Mouse (Mus musculus): Measurements from ENCODE around the gene Chmp5. TPM values are rescaled to one million over a fixed set of nuclear protein-coding genes. Genes with fewer than 3 reads are reported as not detected.

Gene Chmp5
- polyA plus RNA-seq, 1 experiment from 2014 or later = 110 TPM

DNA sequence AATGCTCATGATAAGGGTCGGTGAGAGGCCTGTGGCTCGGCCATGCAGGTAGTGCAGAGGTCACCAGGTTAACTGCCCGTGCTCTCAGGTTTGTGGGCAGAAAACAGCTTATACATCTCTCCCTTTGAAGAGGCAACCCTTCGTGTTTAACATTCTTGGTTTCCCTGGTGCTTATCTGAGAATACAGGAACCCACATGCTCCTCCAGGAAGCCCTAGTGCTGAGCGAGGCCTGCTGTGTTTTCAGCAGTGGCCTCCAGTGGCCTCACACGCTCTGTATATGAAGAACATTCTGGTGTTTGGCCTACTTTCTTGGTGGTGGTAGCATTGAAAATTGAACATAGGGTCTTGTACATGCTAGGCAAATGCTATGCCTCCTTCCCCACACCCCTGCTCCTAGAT lies 7.7 kb downstream of the Chmp5 start:
- no peak overlapping the region for H3K9ac ChIP-seq
- ATAC-seq = no peak
- H3K4me2 ChIP-seq (replicated peaks) = no peak overlapping the region
- H3K9me3 ChIP-seq = no peaks in the 10 kb centered on the region
- H3K27me3 ChIP-seq (replicated peaks) = no peaks in the 10 kb centered on the region
- no peaks in the 10 kb centered on the region for H3K4me1 ChIP-seq (replicated peaks)
- H3K36me3 ChIP-seq = peaks cover 42% of the 10 kb centered on the region
- 78% methylated on average over 6 of the region's 6 CpGs for WGBS
- no peak overlapping the region for H3K27ac ChIP-seq
- no peak overlapping the region for H3K4me3 ChIP-seq (replicated peaks)

DNA sequence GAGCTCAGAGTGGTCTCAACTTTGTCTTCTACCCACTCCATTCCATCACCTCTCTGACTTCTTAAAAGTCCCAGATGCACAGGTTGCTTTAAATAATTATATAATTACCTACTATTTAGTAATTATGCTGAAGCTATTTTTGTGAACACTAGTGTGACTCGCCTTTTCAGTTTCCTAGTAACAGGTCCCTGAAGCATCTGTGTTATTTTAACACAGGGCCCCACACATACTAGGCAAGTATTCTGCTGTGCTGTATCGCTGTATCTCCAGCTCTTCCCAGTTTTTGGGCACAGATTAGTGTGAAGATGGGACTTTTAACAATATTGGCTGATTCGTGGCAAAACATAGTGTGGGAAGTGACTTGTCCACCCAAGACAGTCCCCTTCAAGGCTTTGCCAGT lies 15.3 kb downstream of the Chmp5 start:
- Histone ChIP-seq H3K4me2 (replicated peaks) (no peak overlapping the region), H3K27ac (no peak overlapping the region), H3K27me3 (replicated peaks) (no peaks in the 10 kb centered on the region), H3K9ac (no peak overlapping the region), H3K9me3 (no peaks in the 10 kb centered on the region), H3K36me3 (peaks cover 41% of the 10 kb centered on the region), H3K4me3 (replicated peaks) (no peak overlapping the region), H3K4me1 (replicated peaks) (no peaks in the 10 kb centered on the region)
- ATAC-seq = no peak
- WGBS = 92% methylated on average over 3 of the region's 3 CpGs

DNA sequence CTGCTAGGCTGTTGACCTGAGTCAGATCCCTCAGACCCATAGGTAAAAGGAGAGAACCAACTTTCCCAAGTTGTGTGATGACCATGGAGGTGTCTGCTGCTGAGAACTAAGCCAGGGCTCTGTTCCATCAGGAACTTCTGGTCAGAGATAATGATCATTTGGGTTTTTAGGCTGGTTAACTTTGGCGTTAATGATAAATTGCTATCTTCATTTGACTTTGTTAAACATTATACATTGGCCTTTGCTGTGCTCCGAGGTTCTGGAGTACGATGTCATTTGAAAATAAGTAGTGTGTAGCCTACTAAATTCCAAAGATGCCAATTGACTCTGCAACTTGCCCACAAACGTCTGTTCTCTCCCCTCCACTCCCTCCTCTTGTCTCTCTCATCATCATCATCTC lies 21.0 kb downstream of the Chmp5 start:
- Histone ChIP-seq H3K27ac (no peak overlapping the region), H3K9me3 (no peaks in the 10 kb centered on the region), H3K27me3 (replicated peaks) (no peaks in the 10 kb centered on the region), H3K4me2 (replicated peaks) (no peak overlapping the region), H3K9ac (no peak overlapping the region), H3K4me1 (replicated peaks) (peaks cover 5% of the 10 kb centered on the region), H3K4me3 (replicated peaks) (no peak overlapping the region), H3K36me3 (peaks cover 12% of the 10 kb centered on the region)
- 58% methylated on average over 4 of the region's 4 CpGs for WGBS
- ATAC-seq = no peak

DNA sequence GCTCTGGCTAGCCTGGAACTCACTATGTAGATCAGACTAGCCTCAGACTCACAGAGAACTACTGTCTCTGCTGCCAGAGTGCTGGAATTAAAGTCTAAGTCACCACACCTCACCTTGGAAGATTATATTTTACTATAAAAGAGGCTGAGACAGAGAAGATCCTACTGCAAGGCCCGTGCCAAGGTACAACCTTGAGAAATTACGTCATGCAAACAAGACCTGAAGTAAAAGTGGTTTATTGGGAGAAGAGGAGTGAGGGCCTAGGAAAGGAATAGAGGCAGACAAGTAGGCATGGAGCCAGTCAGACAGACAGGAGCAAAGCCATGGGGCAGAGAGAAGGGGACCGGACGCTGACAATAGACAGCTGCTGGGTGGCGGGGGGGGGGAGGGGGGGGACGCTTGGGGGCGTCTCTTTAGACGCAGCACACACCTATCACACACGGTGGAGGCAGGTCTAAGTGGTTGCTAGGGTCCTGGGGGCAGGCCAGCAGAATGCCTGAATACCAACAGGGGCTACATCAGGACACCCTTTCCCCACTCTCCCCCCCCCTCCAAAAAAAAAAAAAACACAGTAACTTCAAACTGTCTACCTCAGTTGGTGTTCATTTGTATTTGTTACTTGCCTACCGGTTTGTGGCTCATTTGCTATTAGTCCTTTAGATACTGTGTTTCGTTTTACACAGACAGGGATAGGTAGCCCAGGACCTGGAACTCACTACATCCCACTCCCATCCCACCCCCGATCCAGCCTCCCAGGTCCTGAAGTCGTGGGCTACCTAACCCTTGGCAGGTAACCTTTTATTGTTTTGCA lies 21.8 kb downstream of the Chmp5 start:
- H3K4me1 ChIP-seq (replicated peaks) = peaks cover 5% of the 10 kb centered on the region
- H3K9ac ChIP-seq = peak overlapping the region; percentile 88
- no peaks in the 10 kb centered on the region for H3K27me3 ChIP-seq (replicated peaks)
- H3K4me2 ChIP-seq (replicated peaks) = peak overlapping the region; percentile 61
- H3K36me3 ChIP-seq = peaks cover 12% of the 10 kb centered on the region
- H3K27ac ChIP-seq = peak overlapping the region; percentile 91
- peak overlapping the region; percentile 77 for H3K4me3 ChIP-seq (replicated peaks)
- WGBS = 8% methylated on average over 12 of the region's 13 CpGs
- peak; percentile 36 for ATAC-seq
- H3K9me3 ChIP-seq = no peaks in the 10 kb centered on the region

DNA sequence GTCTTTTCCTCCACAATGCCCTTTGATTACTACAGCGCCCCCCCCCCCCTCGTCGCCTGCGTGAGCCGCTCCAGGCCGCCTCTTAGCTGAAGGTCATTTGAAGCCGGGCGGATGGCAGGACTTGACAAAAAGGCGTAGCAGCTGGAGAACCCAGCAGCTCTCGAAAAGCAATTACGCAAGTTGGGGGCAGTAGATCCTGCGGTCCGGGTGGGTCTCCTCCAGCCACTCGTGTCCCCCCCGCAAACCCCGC lies 22.3 kb downstream of the Chmp5 start:
- no peaks in the 10 kb centered on the region for H3K9me3 ChIP-seq
- H3K36me3 ChIP-seq = peaks cover 12% of the 10 kb centered on the region
- H3K4me2 ChIP-seq (replicated peaks) = peak overlapping the region; percentile 61
- WGBS = under 1% methylated on average over 16 of the region's 16 CpGs
- ATAC-seq = peak; percentile 65
- H3K9ac ChIP-seq = peak overlapping the region; percentile 88
- H3K4me3 ChIP-seq (replicated peaks) = peak overlapping the region; percentile 77
- peak overlapping the region; percentile 91 for H3K27ac ChIP-seq
- H3K27me3 ChIP-seq (replicated peaks) = no peaks in the 10 kb centered on the region
- peaks cover 5% of the 10 kb centered on the region for H3K4me1 ChIP-seq (replicated peaks)

DNA sequence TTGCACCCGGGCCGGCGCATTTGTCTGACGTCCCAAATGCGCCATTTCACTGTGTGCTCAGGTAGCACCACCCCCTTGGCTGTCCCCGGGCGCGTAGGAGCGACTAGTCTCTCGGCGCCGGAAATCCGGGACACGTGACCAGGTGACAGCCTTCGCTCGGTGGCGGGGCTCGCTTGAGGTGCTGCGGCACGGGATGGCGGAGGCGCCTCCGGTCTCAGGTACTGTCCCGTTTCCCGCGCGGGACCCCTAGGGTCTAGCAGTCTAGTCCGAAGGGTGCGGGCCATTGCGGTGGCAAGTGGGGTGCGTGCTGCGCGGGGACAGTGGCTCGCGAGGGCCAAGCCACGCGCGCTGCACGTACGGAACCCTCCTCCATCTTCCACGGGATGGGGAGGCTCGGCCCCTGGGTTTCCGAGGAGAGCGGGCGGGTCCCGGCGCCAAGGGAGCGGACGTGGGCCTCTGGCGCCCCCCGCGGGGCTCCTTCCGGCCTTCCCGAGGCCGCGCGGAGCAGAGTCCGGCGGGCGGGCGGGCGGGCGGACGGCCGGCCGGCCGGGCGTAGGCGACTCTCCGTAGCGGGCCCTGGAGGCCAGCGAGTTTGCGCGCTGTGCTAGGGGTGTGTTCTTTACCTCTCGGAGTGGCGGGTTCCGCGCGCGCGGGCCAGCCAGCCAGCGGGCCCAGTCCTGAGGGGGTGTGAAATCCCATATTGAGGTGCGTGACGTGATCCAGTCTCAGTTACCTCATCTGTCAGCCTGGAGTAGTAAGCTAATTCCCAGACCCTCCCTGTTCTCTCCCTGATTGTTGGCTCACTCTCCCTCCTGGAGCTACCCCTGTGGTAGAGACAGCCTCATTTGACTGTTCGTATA lies 22.9 kb downstream of the Chmp5 start, which contains the start of gene Nfx1:
TSS of gene Nfx1 (plus strand) at position 65 of the 860 bp plus-strand sequence.
- Histone ChIP-seq H3K9me3 (no peaks in the 10 kb centered on the region), H3K4me1 (replicated peaks) (peaks cover 5% of the 10 kb centered on the region), H3K36me3 (peaks cover 8% of the 10 kb centered on the region), H3K4me3 (replicated peaks) (peak within 1 kb of the TSS; percentile 77), H3K27me3 (replicated peaks) (no peaks in the 10 kb centered on the region), H3K4me2 (replicated peaks) (peak within 1 kb of the TSS; percentile 61), H3K27ac (peak within 1 kb of the TSS; percentile 91), H3K9ac (peak within 1 kb of the TSS; percentile 88)
- peak; percentile 97 for ATAC-seq
- under 1% methylated on average over 85 of the region's 85 CpGs for WGBS

DNA sequence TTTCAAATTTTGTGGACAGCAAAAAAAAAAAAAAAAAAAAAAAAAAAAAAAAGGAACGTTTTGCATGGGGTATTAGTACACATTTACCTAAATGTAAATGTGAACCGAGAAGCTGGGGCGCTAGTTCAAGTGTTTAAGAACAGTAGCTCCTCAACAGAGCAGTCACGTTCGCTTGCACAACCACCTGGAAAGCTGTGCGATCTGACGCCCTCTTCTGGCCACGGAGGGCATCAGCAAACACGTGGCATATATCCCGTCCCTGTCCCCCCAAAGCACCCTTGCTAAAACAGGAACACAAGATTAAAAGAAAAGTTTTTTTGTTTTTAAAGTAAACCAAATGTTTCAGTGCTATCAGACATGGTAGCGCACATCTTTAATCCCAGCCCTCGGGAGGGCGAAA lies 23.5 kb downstream of the Chmp5 start:
- peak overlapping the region; percentile 91; the same call in 1 of the 2 replicates for H3K27ac ChIP-seq
- H3K9me3 ChIP-seq = no peaks in the 10 kb centered on the region
- 23% methylated on average over 13 of the region's 13 CpGs for WGBS
- H3K9ac ChIP-seq = peak overlapping the region; percentile 88; the same call in 1 of the 2 replicates
- peak overlapping the region; percentile 61 for H3K4me2 ChIP-seq (replicated peaks)
- peak overlapping the region; percentile 77 for H3K4me3 ChIP-seq (replicated peaks)
- no peak for ATAC-seq
- H3K4me1 ChIP-seq (replicated peaks) = peaks cover 5% of the 10 kb centered on the region
- no peaks in the 10 kb centered on the region for H3K27me3 ChIP-seq (replicated peaks)
- peaks cover 7% of the 10 kb centered on the region; the same call in 1 of the 2 replicates for H3K36me3 ChIP-seq

DNA sequence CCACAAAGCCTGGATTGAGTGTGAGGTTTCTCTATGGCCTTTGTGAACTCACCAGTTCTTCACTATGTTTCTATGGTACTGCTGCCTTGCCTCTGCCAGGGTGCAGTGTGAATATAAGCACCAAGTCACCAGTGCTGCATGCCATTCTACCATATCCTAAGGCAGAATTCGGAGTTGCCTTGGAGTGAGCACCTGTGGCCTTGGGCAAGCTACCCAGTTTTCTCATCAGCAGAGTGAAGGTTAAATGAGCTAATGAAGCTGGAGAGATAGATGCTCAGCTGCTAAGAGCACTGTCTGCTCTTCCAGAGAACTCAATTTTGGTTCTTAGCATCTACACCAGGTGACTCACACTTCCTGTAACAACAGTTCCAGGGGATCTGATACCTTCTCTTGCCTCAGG lies 25.8 kb downstream of the Chmp5 start:
- Histone ChIP-seq H3K36me3 (peaks cover 18% of the 10 kb centered on the region), H3K4me1 (replicated peaks) (peaks cover 5% of the 10 kb centered on the region), H3K9me3 (no peaks in the 10 kb centered on the region), H3K4me3 (replicated peaks) (no peak overlapping the region), H3K27me3 (replicated peaks) (no peaks in the 10 kb centered on the region), H3K9ac (no peak overlapping the region), H3K27ac (no peak overlapping the region), H3K4me2 (replicated peaks) (no peak overlapping the region)
- no peak for ATAC-seq
- 95% methylated on average over 1 of the region's 1 CpGs for WGBS

DNA sequence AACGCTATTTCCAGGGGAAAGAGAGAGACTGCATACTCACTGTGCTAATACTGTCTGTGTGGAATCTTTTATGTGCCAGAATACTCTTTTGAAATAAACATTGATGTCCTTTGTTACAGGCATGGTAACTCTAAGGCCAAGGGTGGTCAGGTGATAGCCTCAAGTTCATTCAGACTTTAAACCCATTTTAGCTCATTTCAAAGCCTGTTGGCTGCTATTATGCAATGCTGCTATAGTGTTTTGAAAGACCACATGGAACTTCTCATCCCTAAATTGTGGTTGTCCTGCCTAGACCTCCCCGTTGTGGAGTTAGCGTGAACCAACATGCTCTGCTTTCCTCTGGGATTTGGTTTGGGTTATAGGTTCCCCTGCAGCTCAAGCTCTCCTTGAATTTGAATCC lies 27.5 kb downstream of the Chmp5 start:
- Histone ChIP-seq H3K36me3 (peaks cover 31% of the 10 kb centered on the region), H3K9ac (no peak overlapping the region), H3K4me1 (replicated peaks) (peaks cover 5% of the 10 kb centered on the region), H3K9me3 (no peaks in the 10 kb centered on the region), H3K4me3 (replicated peaks) (no peak overlapping the region), H3K27me3 (replicated peaks) (no peaks in the 10 kb centered on the region), H3K27ac (no peak overlapping the region), H3K4me2 (replicated peaks) (no peak overlapping the region)
- 89% methylated on average over 3 of the region's 3 CpGs for WGBS
- no peak for ATAC-seq

DNA sequence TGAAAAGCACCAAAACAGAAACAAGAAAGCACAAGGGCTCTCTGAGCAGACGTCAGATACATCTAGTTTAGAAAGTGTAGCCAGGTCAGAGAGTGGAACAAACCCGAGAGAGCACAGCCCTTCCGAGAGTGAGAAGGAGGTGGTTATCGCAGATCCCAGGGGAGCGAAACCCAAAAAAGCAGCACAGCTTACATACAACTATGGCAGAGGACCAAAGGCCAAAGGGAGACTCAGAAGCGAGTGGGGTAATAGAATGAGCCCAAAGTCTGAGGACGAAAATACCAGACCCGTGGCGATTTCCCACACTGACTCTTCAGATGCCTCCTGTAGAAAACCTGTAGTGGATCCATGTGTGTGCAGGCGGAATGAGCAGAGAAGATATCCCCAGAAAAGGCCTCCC lies 28.4 kb downstream of the Chmp5 start:
- H3K4me3 ChIP-seq (replicated peaks) = no peak overlapping the region
- H3K27me3 ChIP-seq (replicated peaks) = no peaks in the 10 kb centered on the region
- no peak overlapping the region for H3K27ac ChIP-seq
- no peak overlapping the region for H3K4me2 ChIP-seq (replicated peaks)
- no peak for ATAC-seq
- WGBS = 89% methylated on average over 10 of the region's 10 CpGs
- no peak overlapping the region for H3K9ac ChIP-seq
- H3K9me3 ChIP-seq = no peaks in the 10 kb centered on the region
- peaks cover 34% of the 10 kb centered on the region for H3K36me3 ChIP-seq
- H3K4me1 ChIP-seq (replicated peaks) = peaks cover 5% of the 10 kb centered on the region

DNA sequence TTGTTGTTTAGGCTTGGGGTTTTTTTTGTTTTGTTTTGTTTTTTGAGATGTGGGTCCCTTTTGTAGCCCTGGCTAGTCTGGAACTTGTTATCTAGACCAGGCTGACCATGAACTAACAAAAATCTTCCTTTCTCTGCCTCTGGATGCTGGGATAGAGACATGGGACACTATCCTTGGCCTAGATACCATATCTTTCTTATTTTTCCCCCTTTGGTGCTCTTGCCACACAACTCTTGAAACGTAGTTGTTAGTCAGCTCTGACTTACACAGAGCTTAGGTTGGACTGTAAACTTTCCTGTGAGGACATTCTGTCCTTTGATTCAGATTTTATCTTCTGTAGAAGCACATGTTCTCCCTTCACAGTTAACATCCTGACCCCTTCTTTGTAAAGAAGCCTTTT lies 31.2 kb downstream of the Chmp5 start:
- Histone ChIP-seq H3K36me3 (peaks cover 34% of the 10 kb centered on the region), H3K27ac (no peak overlapping the region), H3K9me3 (no peaks in the 10 kb centered on the region), H3K4me1 (replicated peaks) (no peaks in the 10 kb centered on the region), H3K27me3 (replicated peaks) (no peaks in the 10 kb centered on the region), H3K4me2 (replicated peaks) (no peak overlapping the region), H3K9ac (no peak overlapping the region), H3K4me3 (replicated peaks) (no peak overlapping the region)
- no peak for ATAC-seq
- 90% methylated on average over 1 of the region's 1 CpGs for WGBS

DNA sequence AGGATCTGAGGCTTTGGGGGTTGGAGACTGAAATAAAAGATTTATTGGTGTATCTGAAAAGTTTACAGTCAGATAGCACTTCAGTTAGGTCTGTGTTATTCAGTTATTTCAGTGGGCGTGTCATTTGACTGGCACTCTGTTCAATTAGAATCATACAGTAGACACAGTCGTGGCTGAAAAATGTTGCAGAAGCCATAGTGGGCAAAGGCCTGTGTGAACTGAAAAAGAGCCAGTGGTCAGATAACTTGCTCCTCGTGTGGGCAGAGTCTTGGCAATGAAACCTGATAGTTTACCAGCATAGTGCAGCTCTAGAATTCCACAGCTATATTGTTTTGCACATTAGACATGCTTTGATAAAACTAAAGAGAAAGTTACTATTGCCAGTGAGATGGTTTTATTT lies 34.3 kb downstream of the Chmp5 start:
- H3K36me3 ChIP-seq = peaks cover 33% of the 10 kb centered on the region
- H3K4me3 ChIP-seq (replicated peaks) = no peak overlapping the region
- no peaks in the 10 kb centered on the region for H3K9me3 ChIP-seq
- H3K27ac ChIP-seq = no peak overlapping the region
- H3K27me3 ChIP-seq (replicated peaks) = no peaks in the 10 kb centered on the region
- ATAC-seq = no peak
- 69% methylated on average over 3 of the region's 3 CpGs for WGBS
- H3K9ac ChIP-seq = no peak overlapping the region
- H3K4me1 ChIP-seq (replicated peaks) = no peaks in the 10 kb centered on the region
- H3K4me2 ChIP-seq (replicated peaks) = no peak overlapping the region
